Mouse (Mus musculus) C2C12 (cell line): Measurements from ENCODE around the gene Larp1.
A peak's percentile ranks its signal among the peaks of the same experiment; 100 is the strongest.

Experiments
- CEBPB ChIP-seq: IDR thresholded peaks from one replicate; pipeline ENCODE4 v1.6.1; 2011; ENCODE audit warnings: low read depth, mild to moderate bottlenecking, control low read depth, moderate library complexity
- CTCF ChIP-seq: IDR thresholded peaks from one replicate; pipeline ENCODE4 v1.5.1; 2011; ENCODE audit not compliant: control insufficient read depth, insufficient read depth, insufficient read length
- FOSL1 ChIP-seq: IDR thresholded peaks from one replicate; pipeline ENCODE4 v1.8.0; 2011; ENCODE audit warnings: mild to moderate bottlenecking, low read length; ENCODE audit not compliant: poor library complexity, insufficient read depth, severe bottlenecking
- MAX ChIP-seq: IDR thresholded peaks from one replicate; pipeline ENCODE4 v1.6.1; 2011; ENCODE audit warnings: mild to moderate bottlenecking, control low read depth
- MYOD1 ChIP-seq: IDR thresholded peaks from one replicate; pipeline ENCODE4 v1.6.1; 2011; ENCODE audit warnings: low read depth; ENCODE audit not compliant: control insufficient read depth, insufficient read length
- MYOG ChIP-seq: IDR thresholded peaks from one replicate; pipeline ENCODE4 v1.6.1; 2011; ENCODE audit not compliant: control insufficient read depth, insufficient read length; ENCODE audit errors: extremely low read depth
- USF1 ChIP-seq: IDR thresholded peaks from one replicate; pipeline ENCODE4 v1.6.1; 2011; ENCODE audit warnings: low read depth, mild to moderate bottlenecking, control low read depth, moderate library complexity

DNA sequence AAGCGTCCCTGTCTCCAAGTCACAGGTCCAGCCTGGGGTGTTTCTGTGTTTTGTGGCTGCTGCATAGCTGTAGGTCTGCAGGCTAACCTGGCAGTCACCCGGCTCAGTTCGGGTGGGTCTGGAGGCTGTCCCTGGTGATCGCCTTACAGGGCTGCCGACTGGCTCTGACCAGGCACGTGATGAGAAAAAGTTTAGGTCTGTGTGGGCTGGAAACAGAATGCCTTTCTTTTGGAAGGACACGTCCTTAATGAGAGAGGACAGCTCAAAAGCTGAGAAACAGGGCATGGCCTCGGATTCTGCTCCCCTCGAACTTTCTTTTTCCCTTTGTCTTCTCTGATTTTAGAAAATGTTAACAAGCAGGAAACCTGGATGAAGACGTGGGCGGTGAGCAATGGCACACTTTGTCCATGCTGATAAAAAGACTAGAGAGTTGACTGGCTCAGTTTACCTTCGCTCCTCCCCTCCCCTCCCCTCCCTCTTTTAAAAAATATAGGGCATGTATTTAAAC lies 84.2 kb downstream of the Larp1 start, which contains the start of gene Gm12248:
- no peak for TF ChIP-seq CTCF
- no peak for TF ChIP-seq MAX
- TF ChIP-seq FOSL1 = no peak
- no peak for TF ChIP-seq CEBPB
- TF ChIP-seq MYOD1 = no peak
- peak; percentile 93 for TF ChIP-seq USF1
- no peak for TF ChIP-seq MYOG
